Mouse (Mus musculus) MEL (cell line): ENCODE data around the gene Nt5dc1. TPM values are rescaled to one million over a fixed set of nuclear protein-coding genes. Genes with fewer than 3 reads are reported as not detected.

ENCODE experiments used
- DNase-seq: peaks from one replicate; pipeline ENCODE4 v3.0.0; 2011; ENCODE audit warnings: low read depth, low spot score
- H3K27ac ChIP-seq: 2 replicates; pipeline ENCODE4 v1.5.1; 2012; ENCODE audit warnings: low read depth, mild to moderate bottlenecking, control low read depth, low read length, moderate library complexity; ENCODE audit not compliant: control insufficient read depth
- H3K27me3 ChIP-seq, 2 experiments: fragments of 150-350 bp in 1 of 2; sonication (generic) in 1 of 2; 2 replicates each; pipeline ENCODE4 v1.6.1; 2012; ENCODE audit warnings: low read length in 2 of 2, mild to moderate bottlenecking in 2 of 2, improper control_type of control experiment in 1 of 2, moderate library complexity in 1 of 2; ENCODE audit not compliant: insufficient read depth in 2 of 2, control insufficient read depth in 1 of 2
- H3K36me3 ChIP-seq, 2 experiments: 2 replicates each; pipeline ENCODE4 v1.6.1; 2012 to 2014; ENCODE audit warnings: low read length in 2 of 2, improper control_type of control experiment in 1 of 2, inconsistent platforms in 1 of 2, mild to moderate bottlenecking in 1 of 2; ENCODE audit not compliant: insufficient read depth in 2 of 2, control insufficient read depth in 1 of 2
- H3K4me1 ChIP-seq, 2 experiments: fragments of 150-350 bp in 1 of 2; sonication (generic) in 1 of 2; 2 replicates each; pipeline ENCODE4 v1.6.1; 2012; ENCODE audit warnings: low read length in 2 of 2, improper control_type of control experiment in 1 of 2, mild to moderate bottlenecking in 1 of 2; ENCODE audit not compliant: insufficient read depth in 2 of 2, control insufficient read depth in 1 of 2
- H3K4me3 ChIP-seq, 2 experiments: fragments of 150-350 bp in 1 of 2; sonication (generic) in 1 of 2; 2 replicates each; pipeline ENCODE4 v1.5.1; 2012; ENCODE audit warnings: low read depth in 2 of 2, low read length in 2 of 2, mild to moderate bottlenecking in 2 of 2, moderate library complexity in 2 of 2, control low read depth in 1 of 2, improper control_type of control experiment in 1 of 2; ENCODE audit not compliant: control insufficient read depth in 1 of 2, insufficient read depth in 1 of 2
- H3K79me2 ChIP-seq: 2 replicates; pipeline ENCODE4 v1.6.1; 2012; ENCODE audit warnings: mild to moderate bottlenecking, low read length, moderate library complexity; ENCODE audit not compliant: control insufficient read depth, poor library complexity, insufficient read depth
- H3K9ac ChIP-seq: 2 replicates; pipeline ENCODE4 v1.6.1; 2012; ENCODE audit warnings: low read depth, mild to moderate bottlenecking, control low read depth, low read length, moderate library complexity; ENCODE audit not compliant: control insufficient read depth, poor library complexity, severe bottlenecking
- H3K9me3 ChIP-seq: fragments of 150-350 bp; sonication (generic); replicated peaks from 2 replicates; pipeline ENCODE4 v1.6.1; 2012; ENCODE audit warnings: mild to moderate bottlenecking, low read length, improper control_type of control experiment, moderate library complexity; ENCODE audit not compliant: insufficient read depth
- BHLHE40 ChIP-seq: IDR thresholded peaks from 2 replicates; pipeline ENCODE4 v1.6.1; 2012; ENCODE audit warnings: low read depth, mild to moderate bottlenecking, inconsistent platforms, low read length, improper control_type of control experiment, borderline replicate concordance
- CTCF ChIP-seq, 3 experiments: IDR thresholded peaks in 2 of 3; conservative IDR thresholded peaks in 1 of 3; 2 replicates each; pipeline ENCODE4 v1.5.1; 2011 to 2012; ENCODE audit warnings: low read length in 3 of 3, low read depth in 2 of 3, mild to moderate bottlenecking in 2 of 3, improper control_type of control experiment in 1 of 3, inconsistent platforms in 1 of 3, mixed read lengths in 1 of 3, moderate library complexity in 1 of 3; ENCODE audit not compliant: control insufficient read depth in 1 of 3, insufficient read depth in 1 of 3, poor library complexity in 1 of 3, severe bottlenecking in 1 of 3
- GABPA ChIP-seq: IDR thresholded peaks from 2 replicates; pipeline ENCODE4 v1.6.1; 2012; ENCODE audit warnings: low read depth, mild to moderate bottlenecking, inconsistent platforms, low read length, improper control_type of control experiment, moderate library complexity
- HCFC1 ChIP-seq: IDR thresholded peaks from 2 replicates; pipeline ENCODE4 v1.6.1; 2012; ENCODE audit warnings: low read depth, mild to moderate bottlenecking, inconsistent platforms, low read length, improper control_type of control experiment, moderate library complexity
- MAFK ChIP-seq: IDR thresholded peaks from 2 replicates; pipeline ENCODE4 v1.6.1; 2011; ENCODE audit warnings: low read depth, mild to moderate bottlenecking, low read length, improper control_type of control experiment, borderline replicate concordance
- MAX ChIP-seq: IDR thresholded peaks from 2 replicates; pipeline ENCODE4 v1.6.1; 2011; ENCODE audit warnings: low read length, improper control_type of control experiment
- MXI1 ChIP-seq: IDR thresholded peaks from 2 replicates; pipeline ENCODE4 v1.6.1; 2011; ENCODE audit warnings: mild to moderate bottlenecking, low read depth, low read length, improper control_type of control experiment
- MYB ChIP-seq: IDR thresholded peaks from 2 replicates; pipeline ENCODE4 v1.6.1; 2011; ENCODE audit warnings: mild to moderate bottlenecking, low read depth, low read length, improper control_type of control experiment
- MYC ChIP-seq: IDR thresholded peaks from 2 replicates; pipeline ENCODE4 v1.6.1; 2011; ENCODE audit warnings: low read depth, mild to moderate bottlenecking, low read length, improper control_type of control experiment, moderate library complexity
- NELFE ChIP-seq: IDR thresholded peaks from 2 replicates; pipeline ENCODE4 v1.6.1; 2011; ENCODE audit warnings: low read depth, low read length, improper control_type of control experiment
- POLR2AphosphoS5 ChIP-seq: IDR thresholded peaks from 2 replicates; pipeline ENCODE4 v1.6.1; 2012; ENCODE audit warnings: low read depth, borderline replicate concordance, mild to moderate bottlenecking, inconsistent platforms, low read length, moderate library complexity, mixed read lengths
- RAD21 ChIP-seq: IDR thresholded peaks from 2 replicates; pipeline ENCODE4 v1.6.1; 2011; ENCODE audit warnings: mild to moderate bottlenecking, low read depth, low read length, improper control_type of control experiment
- SIN3A ChIP-seq: IDR thresholded peaks from 2 replicates; pipeline ENCODE4 v1.6.1; 2012; ENCODE audit warnings: low read length, improper control_type of control experiment, inconsistent platforms
- SMC3 ChIP-seq: IDR thresholded peaks from 2 replicates; pipeline ENCODE4 v1.6.1; 2011; ENCODE audit warnings: low read depth, low read length, improper control_type of control experiment
- TBP ChIP-seq: IDR thresholded peaks from 2 replicates; pipeline ENCODE4 v1.8.0; 2011; ENCODE audit warnings: low read depth, low read length, improper control_type of control experiment
- UBTF ChIP-seq: IDR thresholded peaks from 2 replicates; pipeline ENCODE4 v1.6.1; 2012; ENCODE audit warnings: low read depth, mild to moderate bottlenecking, inconsistent platforms, low read length, improper control_type of control experiment, moderate library complexity, borderline replicate concordance; ENCODE audit not compliant: insufficient read depth
- USF2 ChIP-seq, 2 experiments: IDR thresholded peaks; 2 replicates each; pipeline ENCODE4 v1.6.1; 2011 to 2012; ENCODE audit warnings: improper control_type of control experiment in 2 of 2, low read length in 2 of 2, borderline replicate concordance in 1 of 2, inconsistent platforms in 1 of 2, low read depth in 1 of 2, mild to moderate bottlenecking in 1 of 2; ENCODE audit not compliant: insufficient read depth in 1 of 2
- ZC3H11A ChIP-seq: IDR thresholded peaks from 2 replicates; pipeline ENCODE4 v1.6.1; 2012; ENCODE audit warnings: low read depth, mild to moderate bottlenecking, inconsistent platforms, low read length, improper control_type of control experiment
- polyA plus RNA-seq, 2 experiments: library from polyadenylated mRNA; stranded (reverse) in 1 of 2; unstranded in 1 of 2; fragments of >175 nt in 1 of 2; fragments of >200 nt in 1 of 2; gene quantifications; 2 replicates each; pipeline versions ENCODE4 v1.2.1 to v1.2.4; 2012; ENCODE audit warnings: low replicate concordance in 2 of 2, low read depth in 1 of 2; ENCODE audit not compliant: insufficient read length in 2 of 2, insufficient read depth in 1 of 2, missing spikeins in 1 of 2
- total RNA-seq: library from RNA; depleted of rRNA; stranded (reverse); fragments of 300-350 nt; gene quantifications from 2 replicates; pipeline ENCODE4 v1.2.3, GENCODE M21; 2012

Nt5dc1 gene
- total and polyA plus RNA-seq, 3 experiments, result 8.9 to 11.5 TPM; not detected in 1

DNA sequence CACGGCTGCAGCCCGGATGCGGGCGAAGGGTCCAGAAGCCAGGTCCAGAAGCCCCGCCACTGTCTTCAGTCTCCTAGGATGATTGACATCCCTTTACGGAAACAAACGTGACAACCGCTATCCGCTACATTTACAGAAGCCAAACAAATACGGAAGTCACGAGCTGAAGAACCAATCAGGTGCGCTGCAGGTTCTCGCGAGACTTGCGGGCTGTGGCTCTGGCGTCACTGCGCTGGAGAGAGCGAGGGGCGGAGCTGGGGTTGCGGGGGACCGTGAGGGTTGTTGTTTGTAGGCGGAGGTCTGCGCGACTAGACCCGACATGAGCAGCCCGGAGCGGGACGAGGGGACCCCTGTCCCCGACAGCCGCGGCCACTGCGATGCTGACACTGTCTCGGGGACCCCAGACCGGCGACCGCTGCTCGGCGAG is 136.4 kb downstream of the Nt5dc1 start, which contains the start of gene Tspyl1 (continued):
- no peak for TF ChIP-seq POLR2AphosphoS5
- TF ChIP-seq, all 39 proteins: peak for 14

DNA sequence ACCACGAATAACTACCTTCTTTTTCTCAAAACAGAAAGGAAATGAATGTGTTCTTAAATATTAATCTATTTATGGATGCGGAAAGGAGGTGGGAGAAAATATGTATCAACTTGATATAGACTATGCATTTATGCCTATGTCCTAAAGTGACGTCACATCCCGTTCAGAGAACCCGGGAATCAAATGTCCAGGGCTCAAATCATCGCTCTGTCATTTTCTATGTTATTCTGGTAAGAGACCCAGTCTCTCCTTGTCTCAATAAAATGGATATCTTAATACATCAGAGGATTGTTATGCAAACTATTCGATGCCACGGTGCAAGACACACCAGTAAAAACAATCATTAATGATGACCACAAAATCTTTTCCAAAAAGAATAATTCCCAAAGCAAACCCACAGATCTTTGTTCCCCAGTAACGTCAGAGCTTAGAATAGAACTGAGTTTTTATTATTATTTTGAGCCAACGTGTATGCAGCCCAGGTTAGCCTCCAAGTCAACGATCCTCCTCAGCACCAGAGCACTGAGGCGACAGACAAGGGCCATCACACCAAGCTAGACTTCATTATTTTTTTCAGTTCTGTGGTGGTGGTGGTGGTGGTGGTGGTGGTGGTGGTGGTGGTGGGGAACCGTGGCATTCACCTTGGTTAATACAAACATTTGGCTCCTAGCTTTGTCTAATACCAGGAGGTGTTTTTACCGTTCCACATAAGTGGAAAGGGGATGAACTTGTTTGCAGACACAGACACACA is 137.0 kb downstream of the Nt5dc1 start:
- no peaks in the 10 kb centered on the region for H3K9me3 ChIP-seq
- peak overlapping the region; percentile 83 to 85 for H3K4me3 ChIP-seq
- peak; percentile 70 for DNase-seq
- no peaks in the 10 kb centered on the region for H3K27me3 ChIP-seq
- H3K27ac ChIP-seq, result peak overlapping the region; percentile 76
- H3K79me2 ChIP-seq, result peaks cover 23% of the 10 kb centered on the region
- TF ChIP-seq MAFK, result no peak
- TF ChIP-seq HCFC1, result 0 out of 2 replicates have a peak, but pooled peaks have one; percentile 5
- TF ChIP-seq, all 39 proteins: peak for 1
- H3K4me1 ChIP-seq, result peaks cover 2 to 4% of the 10 kb centered on the region in 2 experiments; a peak in 2 of 4 replicates
- H3K9ac ChIP-seq, result peak overlapping the region; percentile 72
- H3K36me3 ChIP-seq, result peaks cover 0 to 15% of the 10 kb centered on the region in 2 experiments; a peak in 2 of 4 replicates

DNA sequence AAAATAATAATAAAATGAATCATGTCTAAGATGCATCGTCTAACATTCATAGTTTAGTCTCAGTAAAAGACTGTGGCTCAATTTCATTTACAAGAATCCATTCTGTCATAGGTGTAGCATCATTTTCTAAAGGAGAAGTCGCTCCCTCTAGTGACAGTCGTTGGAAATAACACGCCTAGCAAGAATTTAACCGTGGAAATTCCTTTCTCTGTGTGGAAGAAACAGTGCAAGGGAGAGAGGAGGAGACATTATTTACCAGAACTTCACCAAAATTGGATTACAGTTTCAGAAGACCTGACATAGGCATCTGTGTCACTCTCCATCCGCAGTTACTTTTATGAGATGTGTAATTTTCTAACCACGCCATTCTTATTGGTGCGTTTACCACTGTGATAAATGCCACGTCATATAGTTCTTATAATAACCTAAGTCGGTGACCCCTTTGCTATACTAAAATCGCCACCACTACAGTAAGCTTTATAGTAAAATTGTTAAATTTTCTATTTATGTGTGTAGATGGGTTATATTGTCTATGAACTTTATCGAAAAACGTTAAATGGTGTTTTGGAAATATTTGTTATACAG is 137.7 kb downstream of the Nt5dc1 start:
- Histone ChIP-seq H3K27me3 (no peaks in the 10 kb centered on the region), H3K79me2 (peaks cover 23% of the 10 kb centered on the region), H3K4me3 (peak overlapping the region; percentile 61 to 83), H3K9me3 (no peaks in the 10 kb centered on the region), H3K9ac (peak overlapping the region; percentile 72), H3K36me3 (peaks cover 0 to 15% of the 10 kb centered on the region in 2 experiments; a peak in 2 of 4 replicates), H3K4me1 (peaks cover 2 to 4% of the 10 kb centered on the region in 2 experiments; a peak in 2 of 4 replicates), H3K27ac (no peak overlapping the region; the same call in 1 of the 2 replicates)
- peak; percentile 83 for DNase-seq
- peak; percentile 59 for TF ChIP-seq ZC3H11A
- no peak for TF ChIP-seq POLR2AphosphoS5
- TF ChIP-seq NELFE, result 0 out of 2 replicates have a peak, but pooled peaks have one; percentile 14
- TF ChIP-seq USF2 (IDR thresholded peaks at IDR 0.05; ENCODE audit: borderline replicate concordance in 1 of 2, insufficient read depth in 1 of 2, low read depth in 1 of 2, low read length in 2 of 2), result no peak
- peak; percentile 75 for TF ChIP-seq RAD21
- TF ChIP-seq UBTF, result no peak
- TF ChIP-seq SIN3A, result peak; percentile 54; the same call in 1 of the 2 replicates
- TF ChIP-seq MYC, result 0 out of 2 replicates have a peak, but pooled peaks have one; percentile 28
- peak; percentile 11 to 81 (median 69); a peak in 4 of 6 replicates for TF ChIP-seq CTCF (IDR thresholded peaks at IDR 0.05 in 2 of 3, conservative IDR thresholded peaks at IDR 0.05 in 1 of 3; ENCODE audit: control insufficient read depth in 1 of 3, insufficient read depth in 1 of 3, low read depth in 2 of 3, low read length in 3 of 3, poor library complexity in 1 of 3, severe bottlenecking in 1 of 3)
- peak; percentile 74 for TF ChIP-seq SMC3
- TF ChIP-seq MXI1, result peak; percentile 17; the same call in 1 of the 2 replicates
- no peak for TF ChIP-seq GABPA
- no peak for TF ChIP-seq BHLHE40
- 0 out of 2 replicates have a peak, but pooled peaks have one; percentile 30 for TF ChIP-seq HCFC1
- TF ChIP-seq MYB, result no peak
- TF ChIP-seq TBP, result no peak
- TF ChIP-seq MAX, result peak; percentile 25; the same call in 1 of the 2 replicates
